Mouse (Mus musculus) testis, adult 2 months (tissue): ENCODE measurements around the gene Sin3b.

Experiments used
- CTCF ChIP-seq: fragments of 200-500 bp; IDR thresholded peaks from 2 replicates; pipeline ENCODE4 v1.5.1; 2012; ENCODE audit warnings: low read depth, mild to moderate bottlenecking, inconsistent platforms, low read length, moderate library complexity; ENCODE audit not compliant: control insufficient read depth, insufficient read depth, insufficient replicate concordance
- POLR2A ChIP-seq: fragments of 200-500 bp; IDR thresholded peaks from 2 replicates; pipeline ENCODE4 v1.6.1; 2012; ENCODE audit warnings: low read depth, mild to moderate bottlenecking, inconsistent platforms, low read length, moderate library complexity; ENCODE audit not compliant: control insufficient read depth

GRCm38 (mm10) chr8:72753781-72754180 lies 30.7 kb downstream of the Sin3b start:
- no peak for TF ChIP-seq CTCF
- no peak for TF ChIP-seq POLR2A
